Mouse (Mus musculus) v-Abl transformed pro-B cells (cell line): ENCODE measurements around the gene Spock2.

Experiments
- in situ Hi-C, 2 experiments: fragments of 400-800 bp; cut with MboI; formaldehyde crosslinking; loops; one replicate each; pipeline ENCODE4 v1.15.1; 2025; ENCODE audit not compliant: unreplicated experiment in 2 of 2

The Spock2 gene

DNA sequence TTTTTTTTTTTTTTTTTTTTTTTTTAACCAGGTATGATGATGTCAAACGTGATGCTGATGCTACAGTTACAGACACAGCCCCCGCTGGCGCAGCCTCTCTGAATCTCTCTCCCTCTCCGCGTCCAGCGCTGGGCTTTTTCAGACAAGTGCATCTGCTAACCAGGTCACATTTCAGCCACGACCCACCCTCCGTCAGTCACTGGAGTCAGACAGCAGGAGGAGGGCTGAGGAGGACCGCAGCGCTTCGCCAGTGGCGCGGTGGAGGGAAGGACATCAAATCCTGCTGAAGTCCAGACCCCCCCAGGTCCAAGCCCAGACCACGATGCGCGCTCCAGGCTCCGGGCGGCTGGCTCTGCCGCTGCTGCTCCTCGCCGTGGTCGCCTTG is at the start of gene Spock2:
Gene Spock2, plus strand, starts transcription at position 74 of the 385 bp plus-strand sequence.
- in situ Hi-C loops: no loop called here

DNA sequence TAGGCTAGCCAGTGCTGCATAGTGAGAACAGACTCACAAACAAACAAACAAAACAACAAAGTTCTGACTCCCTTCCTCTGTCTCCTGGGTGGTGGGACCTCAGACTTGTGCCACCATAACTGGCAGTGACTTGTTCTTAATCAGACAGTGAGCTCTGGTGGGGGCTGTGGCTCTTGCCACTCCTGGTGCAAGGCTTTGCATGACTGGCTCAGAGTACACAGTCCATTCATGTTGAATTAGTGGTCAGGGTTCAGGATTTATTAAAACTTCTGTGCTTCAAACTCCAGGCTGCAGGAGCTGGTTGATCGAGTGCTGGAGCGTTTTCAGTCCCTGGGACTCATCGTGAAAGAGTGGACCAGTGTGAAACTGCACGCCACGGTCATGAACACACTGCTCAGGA is 43.8 kb upstream of the Spock2 start:
- in situ Hi-C loops: no loop called here

DNA sequence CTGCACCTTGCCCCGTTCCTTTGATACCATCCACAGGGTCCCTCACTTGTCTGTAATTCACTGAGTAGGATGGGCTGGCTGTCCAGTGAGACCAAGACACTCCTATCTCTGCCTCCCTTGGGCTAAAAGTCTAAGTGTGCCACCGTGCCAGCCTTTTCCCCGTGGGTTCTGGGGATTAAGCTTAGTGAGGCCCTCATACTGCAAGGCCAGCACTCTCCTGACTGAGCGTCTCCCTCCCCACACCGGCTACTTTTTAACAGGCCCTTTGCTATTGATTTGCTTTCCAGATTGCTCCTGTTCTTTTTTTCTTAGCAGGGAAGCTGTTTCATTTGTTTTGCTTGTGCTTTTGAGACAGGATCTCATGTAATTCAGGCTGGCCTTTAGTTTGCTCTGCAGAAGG is 43.1 kb upstream of the Spock2 start:
- in situ Hi-C loops: no loop called here

DNA sequence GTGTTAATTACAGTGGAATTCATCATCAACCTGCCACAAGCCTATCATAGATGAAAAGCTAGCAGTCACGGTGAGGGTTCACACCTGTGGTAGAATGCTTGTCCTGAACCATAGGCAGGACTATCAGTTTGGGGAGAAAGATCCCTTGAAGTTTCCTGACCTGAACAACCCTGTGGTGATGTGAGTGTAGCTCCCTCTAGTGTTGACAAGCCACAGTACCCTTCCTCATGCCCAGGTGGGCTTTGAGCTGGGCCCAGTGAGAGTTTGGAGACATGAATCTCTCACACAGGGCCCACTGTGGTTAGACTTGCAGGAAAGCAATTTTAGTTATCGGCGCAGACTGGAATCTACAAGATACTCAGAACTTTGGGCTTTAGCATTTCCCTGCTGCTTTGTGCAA is 39.5 kb upstream of the Spock2 start:
- in situ Hi-C loops: loop anchor here (5.0 kb wide), 2 partner anchors 54 to 174 kb away; no protein-coding TSS in a partner anchor

DNA sequence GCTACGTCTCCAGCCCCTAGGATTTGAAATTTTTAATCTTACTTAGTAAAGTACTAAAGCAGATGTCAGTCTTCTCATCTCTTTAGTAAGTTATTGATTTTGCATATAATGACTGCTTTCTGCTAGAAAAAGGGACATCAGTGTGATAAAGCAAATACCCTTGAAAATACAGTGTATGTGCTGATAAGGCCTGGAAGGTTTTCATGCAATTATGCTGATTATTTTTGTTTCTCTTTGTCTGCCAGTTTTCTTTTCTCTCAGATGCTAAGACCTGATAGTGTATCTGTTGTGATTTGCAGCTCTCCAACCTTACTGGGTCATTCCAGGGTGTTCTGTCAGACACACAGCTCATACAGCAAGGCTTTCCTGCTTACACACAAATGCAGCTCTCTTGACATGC is 30.9 kb upstream of the Spock2 start:
- in situ Hi-C loops: loop anchor here in 1 of 2 experiments (25.0 kb wide), 1 partner anchor 1062 kb away; the partner anchor contains the start of gene Sgpl1

DNA sequence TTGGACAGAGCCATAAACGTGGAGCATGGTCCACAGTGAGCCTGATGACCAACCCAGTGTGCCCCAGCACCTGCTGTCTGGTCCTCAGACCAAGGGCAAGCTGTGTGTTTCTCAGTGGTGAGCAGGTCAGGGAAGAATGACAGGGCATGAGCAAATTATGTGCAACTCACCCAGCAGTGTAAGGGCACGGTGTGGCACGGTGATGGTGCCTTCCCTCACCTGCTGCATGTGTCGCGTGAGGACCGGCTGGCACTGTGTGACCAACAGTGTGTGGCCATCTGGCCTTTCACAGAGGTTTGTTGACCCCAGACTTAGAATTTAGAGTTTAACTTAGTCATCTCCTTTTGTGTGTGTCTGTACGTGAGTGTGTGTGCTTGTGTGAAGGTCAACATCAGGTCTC is 28.8 kb upstream of the Spock2 start:
- in situ Hi-C loops: loop anchor here in 1 of 2 experiments (25.0 kb wide), 1 partner anchor 1060 kb away; the partner anchor contains the start of gene Sgpl1

DNA sequence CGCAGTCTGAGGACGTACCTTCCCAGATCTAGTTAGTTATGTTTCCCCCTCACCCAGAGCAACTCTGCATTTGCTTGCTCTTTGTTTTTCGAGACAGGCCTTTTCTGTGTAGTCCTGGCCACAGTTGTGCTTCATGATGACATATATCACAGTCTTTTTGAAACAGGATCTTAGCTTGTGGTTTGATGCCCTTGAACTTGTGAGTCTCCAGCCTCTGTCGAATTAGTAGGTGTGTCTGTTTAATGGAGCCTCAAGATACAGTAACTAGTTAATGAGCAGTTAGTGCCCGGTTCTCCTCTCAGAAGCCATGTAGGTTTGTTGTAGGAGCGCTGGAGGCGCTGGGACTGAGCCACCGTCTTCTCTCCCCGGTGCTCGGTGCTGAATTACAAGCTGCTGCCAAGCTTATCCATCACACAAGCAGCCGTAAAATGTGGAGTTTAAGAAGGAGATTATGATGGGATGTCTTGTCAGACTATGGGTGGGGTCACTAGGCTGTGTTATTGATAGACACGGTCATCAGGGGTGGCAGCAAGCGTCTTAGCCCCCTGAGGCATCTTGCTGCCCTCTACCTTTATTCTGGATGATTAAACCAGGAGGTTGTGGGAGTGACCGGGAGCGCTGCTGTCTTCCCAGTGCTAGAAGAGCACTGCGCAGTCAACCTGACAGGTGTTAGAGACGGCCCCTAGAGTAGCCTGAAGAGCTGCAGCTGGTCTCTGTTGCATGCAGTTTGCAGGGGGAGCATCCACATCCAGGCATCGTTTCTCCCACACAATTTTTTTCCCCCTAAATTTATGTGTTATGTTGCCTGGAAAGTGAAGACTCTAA is 28.1 kb upstream of the Spock2 start:
- in situ Hi-C loops: loop anchor here in 1 of 2 experiments (25.0 kb wide), 1 partner anchor 1059 kb away; the partner anchor contains the start of gene Sgpl1

DNA sequence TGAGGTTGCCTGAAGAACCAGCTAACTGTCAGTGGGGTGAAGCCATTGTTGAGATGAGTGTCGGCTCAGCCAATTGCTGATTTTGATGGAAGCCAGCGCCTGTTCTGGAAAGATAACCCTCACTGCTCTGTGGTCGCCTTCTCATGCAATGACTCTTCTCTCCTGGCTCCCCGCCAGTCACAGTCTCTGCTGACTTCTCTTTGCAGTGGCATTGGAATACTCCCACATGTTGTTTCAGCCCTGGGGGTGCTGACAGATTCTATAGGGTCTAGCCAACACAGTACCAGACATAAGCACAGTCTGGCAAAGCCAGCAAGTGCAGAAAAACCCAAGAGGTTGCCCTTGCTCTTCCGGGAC is 27.5 kb upstream of the Spock2 start:
- in situ Hi-C loops: loop anchor here in 1 of 2 experiments (25.0 kb wide), 1 partner anchor 1059 kb away; the partner anchor contains the start of gene Sgpl1

DNA sequence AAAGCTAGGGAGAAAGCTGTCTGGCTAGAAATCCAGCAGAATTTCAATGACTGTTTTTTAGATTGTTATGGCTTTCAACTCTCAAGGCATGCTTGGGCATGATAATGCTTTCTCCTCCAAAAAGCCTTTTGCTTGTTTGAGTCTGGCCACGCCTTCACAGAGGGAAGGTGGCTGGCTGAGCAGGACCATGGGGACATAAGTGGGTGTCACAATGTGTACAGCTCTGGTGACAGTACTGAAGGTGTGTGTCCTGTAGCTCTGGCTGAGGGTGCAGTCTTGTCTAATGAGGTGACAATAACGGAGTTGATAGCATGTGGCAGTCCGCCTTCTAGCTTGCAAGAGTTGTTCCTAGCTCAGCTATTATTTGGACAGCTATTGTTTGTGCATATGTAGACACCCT is 25.8 kb upstream of the Spock2 start:
- in situ Hi-C loops: loop anchor here in 1 of 2 experiments (25.0 kb wide), 1 partner anchor 1057 kb away; the partner anchor contains the start of gene Sgpl1

DNA sequence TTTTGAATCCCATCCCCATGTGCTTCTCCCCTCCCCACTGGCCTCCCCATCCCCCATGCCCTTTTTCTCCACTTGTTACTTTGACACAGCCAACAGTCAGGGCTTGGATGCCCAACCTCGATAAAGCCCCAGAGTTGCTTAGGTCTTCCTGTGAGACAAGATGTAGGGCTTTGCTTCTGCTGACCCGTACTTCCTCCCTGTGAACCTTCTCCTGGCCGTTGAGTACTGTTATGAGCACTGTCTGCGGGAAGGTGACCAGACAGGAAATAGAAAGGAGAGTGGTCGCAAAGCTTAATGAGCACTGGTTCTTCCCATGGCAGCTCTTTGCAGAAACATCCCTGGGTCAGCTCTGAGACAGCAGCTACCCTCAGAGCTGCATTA is 25.4 kb upstream of the Spock2 start:
- in situ Hi-C loops: loop anchor here in 1 of 2 experiments (25.0 kb wide), 1 partner anchor 1057 kb away; the partner anchor contains the start of gene Sgpl1

DNA sequence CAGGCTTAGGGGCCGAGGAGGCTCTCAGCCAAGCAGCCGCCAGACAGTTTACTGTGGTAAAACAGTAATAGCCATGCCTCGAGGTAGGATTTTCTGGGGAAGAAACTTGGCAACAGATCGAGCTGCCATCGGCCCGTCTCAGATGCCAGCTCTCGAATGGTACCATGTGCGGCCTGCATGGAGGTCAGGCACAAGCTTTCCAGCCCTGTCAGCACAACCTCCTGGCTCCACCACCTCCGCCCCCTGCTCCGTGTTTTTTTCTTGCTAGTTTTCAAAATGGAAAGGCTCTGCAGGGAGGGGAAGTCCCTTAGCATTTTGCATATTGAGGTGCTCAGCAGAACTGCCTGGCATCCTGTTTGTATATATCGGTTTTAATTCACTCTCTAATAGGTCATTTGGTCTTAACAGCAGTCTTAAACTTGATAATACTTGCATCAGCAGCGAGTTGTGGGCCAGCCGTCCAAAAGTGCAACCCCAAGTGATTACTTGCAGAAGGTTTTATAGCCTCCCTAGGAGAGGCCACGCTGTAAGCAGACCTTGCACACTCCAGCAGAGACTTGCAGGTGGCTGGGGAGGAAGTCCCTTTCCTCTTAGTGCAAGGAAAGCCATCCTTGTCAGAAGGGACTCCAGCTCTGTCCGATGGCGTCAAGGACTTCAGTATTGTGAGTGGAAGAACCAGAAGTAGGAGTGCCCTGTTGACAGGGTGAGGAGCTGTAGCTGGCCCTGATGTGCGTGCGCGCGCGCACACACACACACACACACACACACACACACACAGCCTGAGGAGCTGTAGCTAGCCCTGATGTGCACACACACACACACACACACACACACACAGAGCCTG is 24.8 kb upstream of the Spock2 start:
- in situ Hi-C loops: loop anchor here in 1 of 2 experiments (25.0 kb wide), 1 partner anchor 1056 kb away; the partner anchor contains the start of gene Sgpl1

DNA sequence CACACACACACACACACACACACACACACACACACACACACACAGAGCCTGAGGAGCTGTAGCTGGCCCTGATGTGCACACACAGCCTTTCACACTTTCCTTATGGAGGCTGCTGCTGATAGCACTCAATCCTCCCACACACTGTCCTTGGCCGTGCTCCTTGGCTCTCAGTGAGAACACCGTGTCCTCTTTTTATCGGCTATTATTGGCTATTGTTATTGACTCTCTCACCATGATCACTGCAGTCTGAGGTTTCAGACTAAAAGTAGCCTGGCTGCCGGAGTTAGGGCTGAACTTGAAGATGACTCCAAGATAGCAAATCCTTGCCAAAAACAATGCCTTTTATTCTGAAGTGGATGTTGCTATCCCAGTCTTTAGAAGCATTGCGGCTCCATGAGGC is 24.1 kb upstream of the Spock2 start:
- in situ Hi-C loops: loop anchor here in 1 of 2 experiments (25.0 kb wide), 1 partner anchor 1055 kb away; the partner anchor contains the start of gene Sgpl1

DNA sequence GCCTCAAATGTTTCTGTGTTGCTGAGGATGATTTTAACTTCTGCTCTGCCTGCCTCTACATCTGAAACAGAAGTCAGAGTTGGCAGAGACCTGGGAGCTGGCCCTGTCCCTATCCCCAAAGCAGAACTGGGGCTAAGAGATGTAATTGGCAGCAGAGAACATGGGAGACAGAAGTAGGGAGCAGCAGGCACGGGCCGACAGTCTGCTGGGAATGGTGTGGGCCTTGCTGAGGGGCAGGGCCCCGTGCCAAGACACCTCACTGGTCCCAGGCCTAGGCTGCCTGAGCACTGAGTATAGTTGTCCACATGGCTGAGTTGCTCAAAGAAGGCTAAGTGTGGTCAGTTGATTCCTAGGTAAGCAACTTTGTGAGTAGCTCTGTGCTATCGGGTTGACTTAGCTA is 22.0 kb upstream of the Spock2 start:
- in situ Hi-C loops: loop anchor here in 1 of 2 experiments (25.0 kb wide), 1 partner anchor 1053 kb away; the partner anchor contains the start of gene Sgpl1

DNA sequence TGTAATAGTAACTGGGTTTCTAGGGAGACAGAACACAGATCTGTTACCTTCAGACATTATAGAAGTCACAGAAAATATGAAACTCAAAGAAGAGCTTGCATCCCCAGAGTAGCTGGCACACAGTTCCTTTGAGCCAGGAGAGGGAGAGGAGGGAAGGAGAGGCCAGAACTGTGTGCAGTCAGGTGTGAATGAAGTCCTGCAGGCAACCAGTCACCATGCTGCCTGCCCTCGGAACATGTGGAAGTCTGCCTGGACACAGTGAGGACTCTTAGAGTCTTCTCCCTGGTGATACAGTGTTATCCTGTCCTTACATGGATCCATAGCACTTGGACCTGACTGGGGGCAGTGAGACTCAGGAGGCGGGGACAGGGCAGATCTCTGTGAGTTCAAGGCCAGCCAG is 13.7 kb upstream of the Spock2 start:
- in situ Hi-C loops: loop anchor here (5.0 to 25.0 kb wide), 2 partner anchors 40 to 1045 kb away; partner anchors contain the start of gene Sgpl1 (in 1 of the 2)

DNA sequence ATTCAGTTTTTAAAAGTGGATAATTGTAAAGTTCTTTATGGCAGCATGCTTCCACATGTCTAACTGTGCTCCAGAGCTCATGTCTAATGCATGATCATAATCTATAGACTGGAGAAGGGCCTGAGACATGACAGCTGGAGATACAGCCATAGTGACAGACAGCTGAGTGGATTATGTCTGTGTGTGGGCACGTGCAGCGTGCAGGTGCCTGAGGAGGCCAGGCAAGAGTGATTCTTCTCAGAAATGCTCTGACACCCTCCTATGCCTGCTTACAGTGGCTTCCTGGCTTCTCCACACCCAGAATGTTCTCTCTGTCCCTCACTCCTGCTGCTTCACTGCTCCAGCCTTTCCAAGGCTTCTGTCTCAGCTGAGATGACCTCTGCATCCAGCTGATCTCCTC is 12.3 kb upstream of the Spock2 start:
- in situ Hi-C loops: loop anchor here (5.0 to 25.0 kb wide), 2 partner anchors 39 to 1044 kb away; partner anchors contain the start of gene Sgpl1 (in 1 of the 2)

DNA sequence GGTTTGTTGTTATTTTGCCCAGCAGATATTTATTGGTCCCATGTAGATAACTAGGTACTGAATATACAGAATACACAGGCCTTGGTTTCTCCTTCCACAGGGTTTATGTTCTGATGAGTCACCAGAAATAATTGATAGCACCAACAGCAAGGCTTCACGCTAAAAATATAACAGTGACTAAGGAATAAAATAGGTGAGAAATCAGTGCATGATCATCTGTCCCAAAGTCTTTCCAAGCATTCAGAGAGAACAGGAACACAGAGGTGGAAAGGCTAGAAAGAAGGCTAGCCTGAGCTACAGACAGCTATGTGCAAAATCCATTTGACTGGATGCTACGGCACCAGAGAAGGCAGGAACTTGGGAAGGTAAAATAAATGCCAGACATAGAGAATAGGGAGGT is 10.5 kb upstream of the Spock2 start:
- in situ Hi-C loops: loop anchor here in 1 of 2 experiments (25.0 kb wide), 1 partner anchor 1042 kb away; the partner anchor contains the start of gene Sgpl1

DNA sequence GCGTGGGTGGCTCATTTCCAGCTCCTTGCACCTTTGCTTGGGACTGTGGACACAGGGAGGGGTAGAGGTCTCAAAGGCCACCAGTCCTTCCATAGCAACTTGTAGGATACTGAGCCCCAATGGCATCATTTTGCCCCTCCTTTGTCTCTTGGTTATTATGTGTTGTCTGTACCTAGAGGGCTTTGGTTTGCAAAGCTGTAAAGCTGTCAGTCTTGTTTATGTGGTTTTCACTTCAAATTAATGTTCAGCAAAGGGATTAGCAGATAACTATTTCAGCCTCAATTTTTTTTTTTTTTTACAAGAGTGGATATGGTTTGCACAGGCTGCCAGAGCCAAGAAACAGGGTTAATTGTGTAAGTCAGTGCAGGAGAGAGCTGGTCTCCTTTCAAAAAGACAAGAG is 9.7 kb upstream of the Spock2 start:
- in situ Hi-C loops: loop anchor here in 1 of 2 experiments (25.0 kb wide), 1 partner anchor 1041 kb away; the partner anchor contains the start of gene Sgpl1

DNA sequence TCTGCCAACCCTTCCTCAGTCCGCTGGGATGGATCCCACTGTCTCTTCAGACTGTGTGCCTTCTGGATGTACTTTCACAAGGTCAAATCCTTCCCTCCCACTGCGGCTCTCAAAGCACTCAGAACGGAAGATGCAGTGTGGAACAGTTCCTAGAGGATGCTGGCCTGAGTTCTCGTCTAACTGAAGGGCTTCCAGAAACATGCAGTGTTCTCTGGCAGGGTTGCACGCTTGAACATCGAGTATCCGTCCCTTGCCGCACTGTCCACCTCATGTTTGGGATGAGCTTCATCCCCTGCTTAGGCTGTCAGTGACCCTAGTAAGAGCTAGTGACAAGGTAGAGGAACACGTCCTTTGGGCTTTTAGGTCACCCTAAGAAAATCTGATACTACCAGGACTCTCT is 8.9 kb upstream of the Spock2 start:
- in situ Hi-C loops: loop anchor here in 1 of 2 experiments (25.0 kb wide), 1 partner anchor 1040 kb away; the partner anchor contains the start of gene Sgpl1

DNA sequence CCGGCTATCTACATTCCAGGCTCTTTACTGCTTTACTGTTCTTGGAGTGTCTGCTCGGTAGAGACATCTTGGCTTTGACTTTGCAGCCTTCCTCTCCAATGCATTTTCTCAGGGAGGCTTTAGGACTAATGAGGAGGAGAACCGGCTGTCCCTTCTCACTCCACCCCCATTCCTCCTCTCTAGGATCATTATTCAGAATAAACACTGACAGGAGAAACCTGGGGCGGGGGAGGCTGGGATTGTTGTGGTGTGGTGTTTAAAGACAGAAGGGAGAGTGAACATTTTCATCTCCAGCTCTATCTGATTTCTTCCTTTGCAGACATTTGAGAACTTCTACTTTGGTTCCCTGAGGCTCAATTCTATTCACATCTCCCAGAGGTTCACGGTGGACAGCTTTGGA is 8.2 kb upstream of the Spock2 start:
- in situ Hi-C loops: loop anchor here in 1 of 2 experiments (25.0 kb wide), 1 partner anchor 1040 kb away; the partner anchor contains the start of gene Sgpl1
